Mouse (Mus musculus): ENCODE results near the gene Afg1l. TPM values are rescaled to one million over a fixed set of nuclear protein-coding genes. Genes with fewer than 3 reads are reported as not detected.

Gene Afg1l
- polyA plus RNA-seq, 1 experiment from 2014 or later: 8.6 TPM

DNA sequence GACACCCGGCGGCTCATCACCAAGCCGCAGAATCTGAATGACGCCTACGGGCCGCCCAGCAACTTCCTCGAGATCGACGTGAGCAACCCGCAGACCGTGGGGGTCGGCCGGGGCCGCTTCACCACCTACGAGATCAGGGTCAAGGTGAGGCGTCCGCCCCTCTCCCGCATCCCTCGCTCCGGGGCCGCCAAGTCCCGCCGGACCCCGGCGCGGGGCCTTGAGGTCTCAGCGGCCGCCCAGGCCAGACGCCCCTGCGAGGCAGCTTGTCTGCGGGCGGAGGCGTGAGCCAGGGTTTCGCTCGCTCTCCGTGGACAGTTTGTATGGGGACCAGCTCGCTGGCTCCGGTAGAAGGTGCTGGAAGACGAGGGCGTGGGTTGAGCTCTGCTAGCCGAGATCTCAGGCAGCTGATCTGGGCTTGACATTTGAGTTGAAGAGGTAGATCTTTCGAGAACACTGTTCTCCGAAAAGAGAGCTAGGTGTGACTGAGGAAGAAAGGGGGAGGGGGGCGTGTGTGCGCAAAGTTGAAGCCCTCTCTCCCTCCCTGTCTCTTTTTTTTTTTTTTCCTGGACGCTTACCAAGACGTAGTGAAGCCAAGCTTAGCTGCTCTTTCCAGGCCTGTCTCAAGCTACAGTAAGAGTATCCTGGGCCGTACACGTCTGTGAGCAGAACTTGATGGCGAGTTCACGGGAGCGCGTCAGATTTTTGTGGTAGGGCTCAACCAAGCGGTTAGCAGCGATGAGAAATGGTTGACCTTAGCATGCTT lies 24.2 kb upstream of the Afg1l start:
- H3K4me3 ChIP-seq (replicated peaks): peak overlapping the region; percentile 93
- H3K27ac ChIP-seq (replicated peaks): peak overlapping the region; percentile 97
- under 1% methylated on average over 53 of the region's 55 CpGs for WGBS
- peak overlapping the region; percentile 70 for H3K4me2 ChIP-seq
- peak overlapping the region; percentile 93 for H3K9ac ChIP-seq (replicated peaks)
- H3K36me3 ChIP-seq: no peaks in the 10 kb centered on the region
- no peaks in the 10 kb centered on the region for H3K27me3 ChIP-seq (replicated peaks)
- ATAC-seq (ENCODE audit: low FRiP score): peak; percentile 56
- peaks cover 14% of the 10 kb centered on the region for H3K4me1 ChIP-seq
- H3K9me3 ChIP-seq (replicated peaks): no peaks in the 10 kb centered on the region

DNA sequence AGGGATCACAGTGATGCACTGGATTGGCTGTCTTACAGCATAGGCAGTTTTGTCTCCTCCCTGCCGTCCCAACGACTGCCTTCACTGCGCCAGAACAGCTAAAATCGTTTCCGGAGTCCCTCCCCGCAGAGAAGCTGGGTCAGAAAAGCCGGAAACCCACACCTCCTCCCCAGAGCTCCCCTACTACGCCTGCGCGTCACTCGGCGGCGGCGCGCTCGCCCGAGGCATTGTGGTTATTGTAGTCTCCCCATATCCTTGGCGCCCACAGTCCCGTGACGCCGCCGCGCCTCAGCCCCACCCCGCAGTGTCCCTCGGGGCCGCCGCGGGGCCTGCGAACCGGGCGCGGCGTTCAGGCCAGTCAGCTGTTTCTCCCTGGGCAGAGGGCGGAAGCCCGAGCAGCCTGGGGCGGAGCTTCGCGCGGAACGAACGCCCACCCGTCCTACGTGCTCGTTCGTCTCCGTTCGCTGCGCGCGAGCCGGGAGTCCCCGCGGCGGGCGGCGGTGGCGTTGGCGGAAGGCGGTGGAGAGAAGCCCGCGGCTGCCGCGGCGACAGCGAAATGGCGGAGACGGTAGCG lies 23.5 kb upstream of the Afg1l start, which contains the start of gene Snx3:
Snx3 (plus strand) TSS at position 256 of the 574 bp plus-strand sequence.
- no peaks in the 10 kb centered on the region for H3K9me3 ChIP-seq (replicated peaks)
- H3K27me3 ChIP-seq (replicated peaks): no peaks in the 10 kb centered on the region
- H3K4me1 ChIP-seq: peaks cover 14% of the 10 kb centered on the region
- peak; percentile 96 for ATAC-seq (ENCODE audit: low FRiP score)
- peak within 1 kb of the TSS; percentile 97 for H3K27ac ChIP-seq (replicated peaks)
- WGBS: under 1% methylated on average over 68 of the region's 68 CpGs
- H3K4me2 ChIP-seq: peak within 1 kb of the TSS; percentile 70
- peak within 1 kb of the TSS; percentile 93 for H3K9ac ChIP-seq (replicated peaks)
- peak within 1 kb of the TSS; percentile 93 for H3K4me3 ChIP-seq (replicated peaks)
- no peaks in the 10 kb centered on the region for H3K36me3 ChIP-seq

- H3K27me3 ChIP-seq (replicated peaks): no peaks in the 10 kb centered on the region
- no peak overlapping the region for H3K9ac ChIP-seq (replicated peaks)
- H3K4me1 ChIP-seq: peaks cover 14% of the 10 kb centered on the region
- 89% methylated on average over 5 of the region's 5 CpGs for WGBS
- no peak for ATAC-seq (ENCODE audit: low FRiP score)
- H3K4me3 ChIP-seq (replicated peaks): peak overlapping the region; percentile 93
- H3K4me2 ChIP-seq: peak overlapping the region; percentile 70
- no peaks in the 10 kb centered on the region for H3K9me3 ChIP-seq (replicated peaks)
- H3K36me3 ChIP-seq: no peaks in the 10 kb centered on the region
- peak overlapping the region; percentile 97 for H3K27ac ChIP-seq (replicated peaks)
Observed at GRCm38 (mm10) chr10:42501161-42501560, 22.8 kb upstream of the Afg1l start.

DNA sequence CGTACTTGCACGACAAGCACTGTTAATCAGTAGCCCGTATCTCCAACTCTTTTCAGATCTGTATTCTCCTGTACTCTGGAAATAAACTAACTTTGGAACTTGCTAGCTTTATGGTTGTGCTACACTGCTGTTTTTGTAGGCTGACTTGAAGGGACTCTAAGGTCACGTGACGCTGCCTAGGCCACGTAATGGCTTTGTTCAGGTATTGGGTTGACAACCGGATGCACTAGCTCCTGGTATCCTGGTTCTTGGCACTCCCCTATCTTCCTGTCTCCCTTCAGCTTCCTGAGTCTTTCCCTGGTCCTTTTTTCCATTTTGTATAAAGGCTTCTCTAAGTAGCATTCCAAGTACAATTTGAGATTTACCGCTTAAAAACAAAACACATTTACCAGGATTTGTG lies 22.2 kb upstream of the Afg1l start:
- Histone ChIP-seq H3K4me3 (replicated peaks) (no peak overlapping the region), H3K27me3 (replicated peaks) (no peaks in the 10 kb centered on the region), H3K4me2 (no peak overlapping the region), H3K9ac (replicated peaks) (no peak overlapping the region), H3K36me3 (no peaks in the 10 kb centered on the region), H3K9me3 (replicated peaks) (no peaks in the 10 kb centered on the region), H3K27ac (replicated peaks) (peak overlapping the region; percentile 97), H3K4me1 (peaks cover 14% of the 10 kb centered on the region)
- no peak for ATAC-seq (ENCODE audit: low FRiP score)
- 98% methylated on average over 8 of the region's 8 CpGs for WGBS

DNA sequence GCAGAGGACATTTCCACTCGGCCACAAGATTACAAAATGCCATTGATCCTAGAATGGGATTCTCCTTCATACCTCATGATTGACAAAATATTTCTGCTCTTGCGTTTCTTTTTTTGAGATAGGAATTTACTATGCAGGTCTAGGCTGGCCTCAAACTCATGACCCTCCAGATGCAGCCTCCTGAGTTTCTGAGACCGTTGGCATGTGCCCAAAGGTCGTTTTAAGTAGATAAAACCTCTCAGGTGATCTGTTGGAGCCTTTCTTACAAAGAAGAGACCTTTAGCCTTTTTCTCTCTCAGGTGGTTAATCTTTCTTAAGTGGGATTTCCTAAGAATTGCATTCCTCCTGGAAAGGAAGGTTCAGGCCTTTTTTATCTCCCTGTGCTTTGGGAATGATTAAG lies 14.6 kb upstream of the Afg1l start:
- no peak overlapping the region for H3K27ac ChIP-seq (replicated peaks)
- no peak overlapping the region for H3K4me2 ChIP-seq
- H3K36me3 ChIP-seq: no peaks in the 10 kb centered on the region
- 77% methylated on average over 4 of the region's 4 CpGs for WGBS
- H3K9me3 ChIP-seq (replicated peaks): no peaks in the 10 kb centered on the region
- H3K27me3 ChIP-seq (replicated peaks): no peaks in the 10 kb centered on the region
- H3K4me3 ChIP-seq (replicated peaks): no peak overlapping the region
- no peaks in the 10 kb centered on the region for H3K4me1 ChIP-seq
- no peak overlapping the region for H3K9ac ChIP-seq (replicated peaks)
- no peak for ATAC-seq (ENCODE audit: low FRiP score)

- ATAC-seq (ENCODE audit: low FRiP score): no peak
Observed at GRCm38 (mm10) chr10:42492027-42492771, 13.8 kb upstream of the Afg1l start.

DNA sequence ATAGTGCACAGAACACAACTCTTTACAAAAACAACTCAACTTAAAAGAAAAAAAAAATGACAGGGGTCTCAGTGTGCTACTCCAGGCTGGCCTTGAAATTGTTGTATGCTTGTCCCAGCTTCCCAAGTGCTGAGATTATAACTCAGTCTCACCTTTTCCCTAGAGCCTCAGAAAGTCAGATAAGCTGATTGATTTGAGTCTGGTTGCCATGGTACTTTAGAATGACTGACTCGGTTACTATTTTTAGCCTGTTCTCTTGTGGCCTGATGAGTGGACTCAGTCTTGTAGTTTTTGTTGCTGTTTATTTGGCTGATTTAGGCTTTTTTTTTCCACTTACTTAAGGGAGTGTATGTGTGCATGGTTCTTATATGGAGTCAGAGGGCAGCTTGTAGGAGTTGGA lies 12.8 kb upstream of the Afg1l start:
- Histone ChIP-seq H3K9ac (replicated peaks) (no peak overlapping the region), H3K4me2 (no peak overlapping the region), H3K4me3 (replicated peaks) (no peak overlapping the region), H3K9me3 (replicated peaks) (no peaks in the 10 kb centered on the region), H3K27me3 (replicated peaks) (no peaks in the 10 kb centered on the region), H3K27ac (replicated peaks) (no peak overlapping the region), H3K36me3 (no peaks in the 10 kb centered on the region), H3K4me1 (no peaks in the 10 kb centered on the region)
- 60% methylated on average over 1 of the region's 1 CpGs for WGBS
- ATAC-seq (ENCODE audit: low FRiP score): no peak

More at GRCm38 (mm10) chr10:42492027-42492771, 13.8 kb upstream of the Afg1l start:
- Histone ChIP-seq H3K9ac (replicated peaks) (no peak overlapping the region), H3K27me3 (replicated peaks) (no peaks in the 10 kb centered on the region), H3K36me3 (no peaks in the 10 kb centered on the region), H3K4me1 (no peaks in the 10 kb centered on the region), H3K27ac (replicated peaks) (no peak overlapping the region), H3K4me2 (no peak overlapping the region), H3K4me3 (replicated peaks) (no peak overlapping the region), H3K9me3 (replicated peaks) (no peaks in the 10 kb centered on the region)
- WGBS: 75% methylated on average over 10 of the region's 10 CpGs

DNA sequence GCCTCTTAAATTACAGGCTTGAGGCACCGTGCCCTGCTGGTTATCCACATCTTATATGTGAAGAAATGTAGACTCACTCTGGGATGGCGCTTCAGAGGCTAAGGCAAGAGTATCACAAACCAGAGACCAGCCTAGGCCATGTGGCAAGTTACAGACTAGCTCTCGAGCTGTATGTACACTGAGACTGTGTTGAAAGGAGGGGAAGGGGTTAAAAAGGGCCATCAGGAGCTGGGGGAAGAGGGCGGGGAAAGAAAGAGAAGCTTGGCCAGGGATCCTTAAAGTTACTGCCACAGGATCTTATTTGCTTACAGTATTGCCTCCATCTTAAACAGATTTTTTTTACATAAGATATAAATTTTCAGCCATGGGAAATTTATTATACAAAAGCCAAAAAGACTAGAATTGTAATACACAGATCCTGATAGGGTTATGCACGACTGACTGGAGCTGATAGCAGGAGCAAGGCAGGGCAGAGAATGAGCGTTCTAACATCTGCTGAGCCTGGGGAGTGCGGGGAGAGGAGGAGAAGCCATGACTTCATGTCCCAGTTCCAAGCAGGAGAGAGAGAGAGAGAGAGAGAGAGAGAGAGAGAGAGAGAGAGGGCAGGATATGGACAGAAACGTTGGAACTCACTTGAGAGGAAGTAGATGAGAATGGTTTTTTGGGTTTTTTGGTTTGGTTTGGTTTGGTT lies 10.4 kb upstream of the Afg1l start:
- no peaks in the 10 kb centered on the region for H3K27me3 ChIP-seq (replicated peaks)
- H3K36me3 ChIP-seq: no peaks in the 10 kb centered on the region
- H3K27ac ChIP-seq (replicated peaks): no peak overlapping the region
- H3K9me3 ChIP-seq (replicated peaks): no peaks in the 10 kb centered on the region
- H3K4me2 ChIP-seq: no peak overlapping the region
- WGBS: 33% methylated on average over 8 of the region's 8 CpGs
- H3K4me1 ChIP-seq: no peaks in the 10 kb centered on the region
- no peak overlapping the region for H3K9ac ChIP-seq (replicated peaks)
- no peak for ATAC-seq (ENCODE audit: low FRiP score)
- no peak overlapping the region for H3K4me3 ChIP-seq (replicated peaks)

DNA sequence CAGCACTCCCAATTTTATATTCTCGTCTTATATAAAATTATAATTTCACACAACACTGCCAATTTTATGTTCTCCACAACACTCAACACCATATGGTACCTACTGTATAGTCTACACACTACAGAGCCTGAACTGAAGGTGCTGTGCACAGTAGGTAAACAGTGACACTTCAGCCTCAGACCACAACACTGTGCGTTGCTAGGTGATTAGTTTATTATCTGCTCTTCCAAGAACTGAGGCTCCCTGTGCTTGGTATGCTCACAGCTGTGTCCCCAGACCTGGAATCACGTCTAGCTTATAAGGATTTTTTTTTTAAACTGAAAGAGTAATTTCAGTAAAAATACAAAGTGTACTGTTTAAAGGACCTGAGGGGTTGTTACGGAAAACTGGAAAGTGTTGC lies 2.4 kb upstream of the Afg1l start:
- Histone ChIP-seq H3K27me3 (replicated peaks) (no peaks in the 10 kb centered on the region), H3K4me1 (peaks cover 7% of the 10 kb centered on the region), H3K4me2 (no peak overlapping the region), H3K27ac (replicated peaks) (no peak overlapping the region), H3K9me3 (replicated peaks) (no peaks in the 10 kb centered on the region), H3K4me3 (replicated peaks) (no peak overlapping the region), H3K9ac (replicated peaks) (no peak overlapping the region), H3K36me3 (no peaks in the 10 kb centered on the region)
- 74% methylated on average over 4 of the region's 4 CpGs for WGBS
- ATAC-seq (ENCODE audit: low FRiP score): no peak

DNA sequence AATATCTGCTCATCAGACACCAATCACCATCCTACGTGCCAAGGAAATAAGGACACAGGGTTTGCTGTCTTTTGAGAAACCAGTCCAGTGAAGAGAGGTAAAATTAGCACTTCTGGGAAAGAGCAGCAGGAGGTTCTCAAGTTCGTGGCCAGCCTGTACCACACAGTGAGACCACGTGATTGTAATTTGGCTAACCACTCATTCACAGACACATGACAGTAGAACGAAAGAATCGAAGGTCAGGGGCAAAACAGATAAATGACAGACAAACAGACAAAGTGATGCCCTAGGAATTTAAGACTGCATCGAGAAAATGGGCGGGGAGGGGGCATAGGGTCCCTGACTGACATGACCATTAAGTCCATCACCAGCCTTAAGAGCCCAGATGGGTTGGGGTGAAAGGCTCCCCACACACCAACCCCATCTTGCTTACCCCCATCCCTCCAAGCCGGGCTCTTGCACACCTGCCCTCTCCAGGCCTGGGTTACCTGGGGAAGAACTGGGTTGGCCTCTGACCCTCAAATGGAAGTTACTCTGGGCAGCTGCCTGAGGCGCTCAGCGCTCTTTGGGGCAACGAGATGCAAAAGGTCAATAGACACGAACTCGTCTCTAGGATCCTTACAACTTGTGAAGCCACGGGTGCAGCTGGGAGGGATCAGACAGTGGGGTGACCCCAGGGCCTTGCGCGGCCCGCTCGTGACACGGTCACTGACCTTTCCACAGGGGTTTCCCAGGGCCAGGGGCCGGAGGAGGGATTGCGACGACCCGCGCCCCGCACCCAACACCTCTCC lies 620 bp downstream of the Afg1l start:
- H3K4me2 ChIP-seq: peak overlapping the region; percentile 87
- peak overlapping the region; percentile 77 for H3K9ac ChIP-seq (replicated peaks)
- no peaks in the 10 kb centered on the region for H3K27me3 ChIP-seq (replicated peaks)
- no peaks in the 10 kb centered on the region for H3K9me3 ChIP-seq (replicated peaks)
- 9% methylated on average over 25 of the region's 25 CpGs for WGBS
- H3K4me1 ChIP-seq: peaks cover 7% of the 10 kb centered on the region
- peak overlapping the region; percentile 78 for H3K4me3 ChIP-seq (replicated peaks)
- peak overlapping the region; percentile 86 for H3K27ac ChIP-seq (replicated peaks)
- no peaks in the 10 kb centered on the region for H3K36me3 ChIP-seq
- ATAC-seq (ENCODE audit: low FRiP score): peak; percentile 59
